Mouse (Mus musculus): Measurements from ENCODE around the gene Tlk2. TPM values are rescaled to one million over a fixed set of nuclear protein-coding genes. Genes with fewer than 3 reads are reported as not detected.

Tlk2 gene
- total RNA-seq, 2 experiments from 2014 or later: 56.0 to 61.1 TPM

DNA sequence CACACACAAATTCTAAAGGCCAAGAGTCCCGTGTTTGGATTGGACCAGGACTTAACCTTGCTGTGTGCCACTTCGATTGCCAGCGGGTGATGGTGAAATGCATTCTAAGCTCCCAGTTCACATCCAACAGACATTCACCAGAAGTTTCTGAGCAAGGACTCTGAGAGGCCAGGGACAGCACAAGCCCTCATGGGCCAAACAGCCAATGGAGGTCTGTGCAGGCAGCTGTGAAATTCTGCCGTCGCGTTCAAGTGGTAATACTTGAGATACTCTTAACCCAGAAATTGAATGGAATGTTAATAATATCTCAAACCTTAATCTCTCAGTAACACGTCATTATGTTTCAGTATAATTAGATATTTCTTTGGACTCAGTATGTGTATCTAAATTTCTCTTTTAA, 131.6 kb downstream of the Tlk2 start:
- Histone ChIP-seq H3K27ac (no peak overlapping the region), H3K4me3 (no peak overlapping the region)
- DNase-seq (ENCODE audit: extremely low spot score in 1 of 2, low spot score in 2 of 2): no peak
- no peak for TF ChIP-seq CTCF (IDR thresholded peaks at IDR 0.05)
- intact Hi-C loops (cut with DNase I): no loop called here

DNA sequence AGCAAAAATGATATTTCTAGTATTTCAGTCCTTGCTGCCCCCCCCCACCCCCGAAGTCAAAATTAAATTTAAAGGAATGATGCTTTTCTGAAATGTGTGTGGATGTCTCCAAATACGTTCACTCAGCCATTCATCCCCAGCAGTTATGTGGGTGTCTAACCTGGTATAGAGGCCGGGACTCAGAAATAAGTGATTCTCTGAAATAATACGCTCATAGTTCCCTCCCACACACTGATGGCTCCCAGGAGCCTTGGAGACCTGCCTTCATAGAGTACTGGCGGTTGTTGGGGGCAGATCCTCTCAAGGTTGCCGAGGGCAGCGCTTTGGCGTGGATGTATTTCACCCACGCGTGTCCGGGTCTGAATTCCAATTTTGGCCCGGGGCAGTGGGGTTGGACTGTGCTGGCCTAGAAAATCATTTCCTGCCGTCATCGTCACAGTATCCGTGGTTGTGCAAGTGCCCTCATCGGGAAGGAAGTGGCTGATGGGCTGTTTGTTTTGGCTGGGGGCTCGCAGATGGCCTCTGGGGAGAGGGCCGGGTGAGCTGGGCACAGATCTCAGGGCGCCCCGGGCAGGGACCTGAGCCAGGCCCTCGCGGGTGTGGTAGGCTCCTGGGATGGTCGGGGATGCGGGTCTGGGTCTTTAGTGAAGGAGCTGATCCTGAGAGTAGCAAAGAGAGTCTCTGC, 132.8 kb downstream of the Tlk2 start:
- peak in 1 of 2 experiments; percentile 29 for DNase-seq (ENCODE audit: extremely low spot score in 1 of 2, low spot score in 2 of 2)
- Histone ChIP-seq H3K4me3 (no peak overlapping the region), H3K27ac (no peak overlapping the region)
- intact Hi-C loops (cut with DNase I): no loop called here
- no peak for TF ChIP-seq CTCF (IDR thresholded peaks at IDR 0.05)

DNA sequence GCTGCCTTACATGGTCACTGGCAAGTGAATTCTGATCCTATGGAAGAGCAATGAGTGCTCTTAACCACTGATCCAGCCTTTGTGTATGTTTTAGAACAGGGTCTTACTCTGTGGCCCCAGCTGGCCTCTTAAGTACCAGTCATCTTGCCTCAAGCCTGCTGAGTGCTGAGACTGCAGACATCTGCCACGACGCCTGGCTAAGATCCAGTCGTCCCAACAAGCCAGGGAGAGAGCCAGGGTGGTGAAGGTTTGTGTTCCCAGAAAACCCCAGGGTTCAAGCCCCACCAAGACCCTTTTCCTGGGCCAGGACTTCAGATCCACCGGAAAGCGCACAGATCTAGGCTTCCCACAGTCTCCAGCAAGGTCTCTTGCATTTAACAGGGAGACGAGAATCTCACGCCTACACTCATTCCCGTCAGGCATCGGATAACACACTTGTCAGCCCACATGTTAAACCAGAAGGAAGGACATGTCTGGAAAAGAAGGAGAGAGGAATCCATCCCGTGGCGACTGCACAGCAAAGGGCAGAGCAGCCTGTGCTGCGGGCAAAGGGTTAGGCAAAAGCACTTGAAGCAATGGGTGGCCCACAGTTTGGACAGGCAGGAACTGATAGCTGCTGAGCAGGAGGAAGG, 133.8 kb downstream of the Tlk2 start:
- no peak overlapping the region; the same call in 1 of the 2 replicates for H3K27ac ChIP-seq
- no peak overlapping the region for H3K4me3 ChIP-seq
- TF ChIP-seq CTCF (IDR thresholded peaks at IDR 0.05): no peak
- DNase-seq (ENCODE audit: extremely low spot score in 1 of 2, low spot score in 2 of 2): no peak
- intact Hi-C loops (cut with DNase I): no loop called here

DNA sequence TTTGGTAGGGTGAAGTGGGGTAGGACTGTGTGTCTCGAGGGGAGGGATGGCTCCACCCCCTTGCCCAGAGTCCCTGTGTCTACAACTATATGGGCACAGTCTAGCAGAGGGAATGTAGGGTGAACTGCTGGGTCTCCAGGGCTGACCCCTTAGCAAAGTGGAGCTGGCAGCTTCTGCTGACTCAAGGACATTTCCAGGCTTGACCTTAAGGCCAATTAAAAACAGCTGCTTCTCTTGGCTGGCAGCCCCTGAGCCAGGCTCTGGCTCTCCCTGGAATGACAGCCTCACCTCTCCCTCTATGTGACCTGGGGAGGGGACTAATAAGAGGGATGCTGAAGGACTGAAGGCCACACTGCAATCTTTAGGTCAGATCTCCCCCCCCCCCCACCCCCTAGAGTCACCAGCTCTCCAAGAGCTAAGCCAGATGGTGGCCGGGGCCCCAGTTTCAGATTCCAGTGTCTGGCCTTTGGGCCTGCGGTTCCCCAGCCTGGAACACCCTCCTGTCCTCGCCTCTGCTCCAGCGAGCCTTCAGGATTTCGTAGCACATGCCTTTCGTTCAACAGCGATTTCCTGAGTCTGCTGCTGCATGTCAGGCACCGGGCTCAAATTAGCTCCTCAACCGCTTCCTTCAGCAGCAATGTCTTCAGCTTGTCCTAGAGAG, 134.5 kb downstream of the Tlk2 start:
- intact Hi-C loops (cut with DNase I): no loop called here
- Histone ChIP-seq H3K4me3 (no peak overlapping the region), H3K27ac (peak overlapping the region; percentile 21)
- no peak for TF ChIP-seq CTCF (IDR thresholded peaks at IDR 0.05)
- no peak for DNase-seq (ENCODE audit: extremely low spot score in 1 of 2, low spot score in 2 of 2)

DNA sequence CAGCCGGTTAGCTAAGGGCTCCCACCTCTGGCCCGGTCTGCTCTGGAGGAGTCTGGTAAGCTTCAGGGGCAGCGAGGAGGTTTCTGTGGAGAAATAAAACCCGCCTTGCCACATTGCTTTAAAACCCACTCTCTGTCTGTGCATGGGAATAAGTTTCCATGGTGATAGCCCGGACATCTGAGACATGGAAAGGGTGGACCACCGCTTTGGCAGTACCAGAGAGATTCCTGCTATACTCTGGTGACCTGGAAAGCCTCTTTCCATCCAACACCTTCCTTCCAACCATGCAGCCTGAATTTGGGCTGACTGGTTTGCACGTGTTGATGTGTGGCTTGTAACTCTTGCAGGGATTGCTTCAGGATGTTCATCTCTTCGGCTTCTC, 135.0 kb downstream of the Tlk2 start:
- intact Hi-C loops (cut with DNase I): no loop called here
- Histone ChIP-seq H3K4me3 (no peak overlapping the region), H3K27ac (peak overlapping the region; percentile 21; the same call in 1 of the 2 replicates)
- DNase-seq (ENCODE audit: extremely low spot score in 1 of 2, low spot score in 2 of 2): peak in 1 of 2 experiments; percentile 24
- no peak for TF ChIP-seq CTCF (IDR thresholded peaks at IDR 0.05)

DNA sequence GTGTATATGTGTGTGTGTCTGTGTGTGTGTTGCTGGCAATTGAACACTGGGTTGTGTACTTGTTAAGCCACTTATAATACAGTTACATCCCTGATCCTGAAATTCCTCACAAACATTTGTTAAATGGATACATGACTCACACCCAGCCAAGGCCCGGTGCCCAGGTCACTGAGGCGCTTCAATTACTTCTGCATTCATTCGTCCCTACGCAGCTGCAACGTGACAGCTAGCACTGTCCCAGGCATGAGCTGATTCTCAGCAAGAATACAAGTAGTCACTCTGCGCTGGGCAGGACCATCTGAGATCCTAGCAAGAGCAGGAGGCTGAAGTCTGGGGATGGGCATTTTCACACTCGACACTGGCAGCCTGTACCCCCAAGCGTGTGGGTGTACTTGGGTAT, 136.7 kb downstream of the Tlk2 start:
- no peak for TF ChIP-seq CTCF (IDR thresholded peaks at IDR 0.05)
- no peak overlapping the region for H3K4me3 ChIP-seq
- DNase-seq (ENCODE audit: extremely low spot score in 1 of 2, low spot score in 2 of 2): no peak
- intact Hi-C loops (cut with DNase I): no loop called here
- H3K27ac ChIP-seq: no peak overlapping the region

DNA sequence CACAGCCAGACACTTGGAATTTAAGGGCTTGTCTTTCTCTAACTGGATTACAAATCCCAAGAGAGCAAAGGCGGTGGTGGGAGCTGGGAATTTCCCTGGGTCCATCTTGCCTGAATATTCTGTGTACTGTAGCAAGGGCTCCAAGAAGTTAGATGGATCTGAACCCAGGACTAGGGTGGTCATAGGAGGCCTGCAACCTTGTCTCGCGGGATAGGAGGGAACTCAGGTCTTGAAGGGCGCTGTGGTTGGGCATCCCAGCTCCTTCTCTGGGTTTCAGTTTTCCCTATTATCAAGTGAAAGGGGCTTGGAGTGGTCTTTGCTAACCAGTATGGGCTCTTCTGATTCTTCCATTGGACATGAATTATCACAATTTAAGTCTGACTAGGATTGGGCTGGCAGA, 137.5 kb downstream of the Tlk2 start:
- H3K27ac ChIP-seq: no peak overlapping the region
- no peak for TF ChIP-seq CTCF (IDR thresholded peaks at IDR 0.05)
- H3K4me3 ChIP-seq: no peak overlapping the region
- DNase-seq (ENCODE audit: extremely low spot score in 1 of 2, low spot score in 2 of 2): no peak
- intact Hi-C loops (cut with DNase I): no loop called here

DNA sequence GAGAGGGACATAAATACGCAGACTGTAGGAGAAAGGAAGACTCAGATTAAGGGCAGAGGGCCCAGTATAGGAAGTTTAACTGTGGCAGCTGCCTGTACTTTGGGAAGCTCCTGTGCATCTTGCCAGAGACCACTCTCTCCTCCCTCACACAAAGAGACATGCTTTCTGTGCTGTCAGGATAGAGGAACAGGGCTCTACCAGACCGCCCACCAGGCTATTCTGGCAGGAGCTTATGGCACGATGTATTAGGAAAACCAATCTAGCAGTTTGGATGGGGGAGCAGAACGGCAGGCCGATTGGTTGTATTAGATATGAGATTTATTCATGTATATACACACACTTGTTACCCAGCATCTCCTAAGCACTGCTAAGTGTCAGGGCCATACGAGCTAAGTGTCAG, 139.2 kb downstream of the Tlk2 start:
- H3K4me3 ChIP-seq: no peak overlapping the region
- DNase-seq (ENCODE audit: extremely low spot score in 1 of 2, low spot score in 2 of 2): no peak
- intact Hi-C loops (cut with DNase I): no loop called here
- no peak for TF ChIP-seq CTCF (IDR thresholded peaks at IDR 0.05)
- H3K27ac ChIP-seq: no peak overlapping the region

DNA sequence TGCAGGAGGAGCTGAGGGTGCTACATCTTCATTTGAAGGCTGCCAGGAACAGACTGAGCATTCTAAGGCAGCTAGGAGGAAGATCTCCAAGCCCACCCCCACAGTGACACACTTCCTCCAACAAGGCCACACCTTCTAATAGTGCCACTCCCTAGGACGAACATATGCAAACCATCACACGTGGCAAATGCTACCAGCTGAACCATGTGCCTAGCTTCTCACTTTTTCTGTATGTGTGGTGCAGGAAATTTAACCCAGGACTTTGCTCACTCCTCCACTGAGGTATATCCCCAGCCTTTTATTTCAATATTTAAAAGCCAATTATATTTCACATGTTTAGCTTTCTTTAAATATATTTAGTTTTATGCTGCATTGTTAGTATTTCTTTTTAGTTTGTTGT, 142.5 kb downstream of the Tlk2 start:
- no peak overlapping the region for H3K27ac ChIP-seq
- TF ChIP-seq CTCF (IDR thresholded peaks at IDR 0.05): no peak
- intact Hi-C loops (cut with DNase I): no loop called here
- DNase-seq (ENCODE audit: extremely low spot score in 1 of 2, low spot score in 2 of 2): no peak
- no peak overlapping the region for H3K4me3 ChIP-seq

DNA sequence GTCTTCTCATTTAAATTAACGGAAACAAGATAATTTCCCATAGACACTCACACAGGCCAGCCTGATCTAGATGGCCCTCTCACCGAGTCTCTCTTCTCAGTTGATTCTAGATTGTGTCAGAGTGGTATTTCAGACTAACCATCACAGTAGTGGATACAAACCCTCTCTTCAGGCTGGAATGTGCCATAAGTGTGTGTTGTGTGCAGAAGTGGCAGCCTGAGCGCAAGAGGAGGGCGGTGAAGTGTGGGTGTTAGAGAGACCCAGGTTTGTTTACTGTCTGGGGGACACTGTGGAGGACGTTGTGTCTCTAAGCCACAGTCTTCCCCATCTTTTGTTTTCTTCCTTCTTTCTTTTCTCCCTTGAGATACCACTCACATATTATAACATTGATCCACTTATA, 144.9 kb downstream of the Tlk2 start:
- no peak for TF ChIP-seq CTCF (IDR thresholded peaks at IDR 0.05)
- DNase-seq (ENCODE audit: extremely low spot score in 1 of 2, low spot score in 2 of 2): no peak
- intact Hi-C loops (cut with DNase I): no loop called here
- H3K4me3 ChIP-seq: no peak overlapping the region
- no peak overlapping the region for H3K27ac ChIP-seq

DNA sequence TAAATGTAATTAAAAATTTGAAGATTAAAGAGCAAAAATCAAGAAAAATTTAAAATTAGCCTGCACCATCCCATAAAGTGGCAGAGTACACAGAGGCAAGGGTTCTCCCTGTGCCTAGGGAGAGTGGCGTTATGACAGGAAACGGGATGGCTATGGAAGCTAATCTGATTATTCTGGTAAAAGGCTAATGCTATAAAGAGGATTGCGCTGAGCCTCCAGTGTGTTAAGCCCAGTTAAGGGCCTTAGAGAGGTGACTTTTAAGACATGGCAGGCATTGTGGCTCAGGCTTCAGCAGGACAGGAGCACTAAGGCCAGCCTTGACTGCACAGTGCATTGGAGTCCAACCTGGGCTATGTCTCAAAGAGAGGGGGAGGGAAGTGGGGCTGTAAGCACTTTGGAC, 148.5 kb downstream of the Tlk2 start:
- no peak for TF ChIP-seq CTCF (IDR thresholded peaks at IDR 0.05)
- no peak for DNase-seq (ENCODE audit: extremely low spot score in 1 of 2, low spot score in 2 of 2)
- no peak overlapping the region for H3K4me3 ChIP-seq
- no peak overlapping the region for H3K27ac ChIP-seq
- intact Hi-C loops (cut with DNase I): no loop called here

DNA sequence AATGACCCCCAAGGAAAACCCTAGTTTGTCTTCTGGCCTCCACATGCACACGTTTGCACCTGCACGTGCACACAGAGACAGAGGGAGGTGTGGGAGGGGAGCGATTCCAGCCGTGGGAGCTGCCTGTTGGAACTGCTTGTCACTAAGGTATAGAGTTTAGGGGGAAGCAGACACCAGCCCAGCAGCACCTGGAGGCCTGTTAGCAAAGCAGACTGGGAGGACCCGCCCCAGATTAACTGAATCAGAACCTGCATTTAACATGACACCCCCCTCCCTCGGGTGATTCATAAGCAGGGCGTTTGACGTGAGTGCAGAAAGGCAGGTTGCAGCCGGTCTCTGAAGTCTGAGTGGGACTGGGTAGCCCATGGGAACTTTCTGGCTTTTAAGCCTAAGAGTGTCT, 151.4 kb downstream of the Tlk2 start:
- TF ChIP-seq CTCF (IDR thresholded peaks at IDR 0.05): no peak
- Histone ChIP-seq H3K27ac (no peak overlapping the region), H3K4me3 (no peak overlapping the region)
- intact Hi-C loops (cut with DNase I): no loop called here
- no peak for DNase-seq (ENCODE audit: extremely low spot score in 1 of 2, low spot score in 2 of 2)

Measured in left cerebral cortex, adult 2 months (tissue).